Mouse (Mus musculus) neural tube, embryonic 13.5 days (tissue): ENCODE measurements around the gene Mgat4a. TPM values are rescaled to one million over a fixed set of nuclear protein-coding genes. Genes with fewer than 3 reads are reported as not detected.

ENCODE experiments used
- ATAC-seq: fragments of 200-750 bp; cut with Nextera tagmentation; 2 replicates; pipeline ENCODE4 v1.8.0; 2017; ENCODE audit warnings: low read depth, mild to moderate bottlenecking, moderate TSS enrichment, moderate library complexity
- H3K27ac ChIP-seq: fragments of 300-500 bp; sonication (generic); replicated peaks from 2 replicates; pipeline ENCODE4 v1.5.1; 2015; ENCODE audit warnings: moderate library complexity, mild to moderate bottlenecking, inconsistent platforms
- H3K27me3 ChIP-seq: fragments of 300-500 bp; sonication (generic); 2 replicates; pipeline ENCODE4 v1.6.1; 2015; ENCODE audit warnings: mild to moderate bottlenecking, inconsistent platforms
- H3K36me3 ChIP-seq: fragments of 300-500 bp; sonication (generic); 2 replicates; pipeline ENCODE4 v1.6.1; 2015; ENCODE audit warnings: mild to moderate bottlenecking, inconsistent platforms
- H3K4me1 ChIP-seq: fragments of 300-500 bp; sonication (generic); replicated peaks from 2 replicates; pipeline ENCODE4 v1.6.1; 2015; ENCODE audit warnings: inconsistent platforms
- H3K4me2 ChIP-seq: fragments of 300-500 bp; sonication (generic); 2 replicates; pipeline ENCODE4 v1.6.1; 2015; ENCODE audit warnings: inconsistent platforms, mild to moderate bottlenecking, moderate library complexity
- H3K4me3 ChIP-seq: fragments of 300-500 bp; sonication (generic); 2 replicates; pipeline ENCODE4 v1.5.1; 2015; ENCODE audit warnings: mild to moderate bottlenecking, inconsistent platforms
- H3K9ac ChIP-seq: fragments of 300-500 bp; sonication (generic); 2 replicates; pipeline ENCODE4 v1.6.1; 2015; ENCODE audit warnings: moderate library complexity, mild to moderate bottlenecking, inconsistent platforms
- H3K9me3 ChIP-seq: fragments of 300-500 bp; sonication (generic); 2 replicates; pipeline ENCODE4 v1.6.1; 2016; ENCODE audit warnings: inconsistent platforms
- WGBS: fragments of 180-500 bp; shearing (Covaris S2); methylation state at CpG from one replicate; pipeline ENCODE4 v1.1.7; 2015; 5-methylcytosine and 5-hydroxymethylcytosine counted together
- polyA plus RNA-seq: library from polyadenylated mRNA; unstranded; fragments of >200 nt; fragmentation: Nextera tagmentation; extraction: Ambion mirVana; gene quantifications from 2 replicates; pipeline ENCODE4 v1.2.1, GENCODE M21; 2015

Mgat4a gene
- polyA plus RNA-seq, 1 experiment from 2014 or later, result 7.1 TPM

DNA sequence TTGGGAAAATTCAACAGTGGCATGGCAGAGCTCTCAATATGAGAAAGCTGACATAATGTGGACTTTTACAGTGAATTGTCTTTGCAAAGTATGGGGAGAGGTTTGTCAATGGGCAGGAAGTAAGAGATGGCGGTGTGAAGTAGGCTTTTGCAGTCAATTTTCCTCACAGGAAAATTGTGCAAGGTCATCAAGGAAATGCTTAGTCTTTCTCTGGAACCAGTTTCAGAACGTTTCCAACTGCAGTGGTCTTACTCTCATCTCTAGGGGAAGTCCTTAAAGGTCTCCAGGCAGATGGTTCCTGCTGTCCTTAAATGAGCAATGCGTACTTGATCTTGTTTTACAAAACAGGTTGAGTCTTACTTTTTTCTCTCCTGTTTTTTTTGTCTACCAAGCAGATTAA is 53.8 kb downstream of the Mgat4a start:
- no peak overlapping the region for H3K27ac ChIP-seq
- no peak overlapping the region for H3K4me3 ChIP-seq
- no peak overlapping the region for H3K4me2 ChIP-seq
- H3K27me3 ChIP-seq, result 0 out of 2 replicates have a peak, but pooled peaks cover 3% of the 10 kb centered on the region
- no peak overlapping the region for H3K9ac ChIP-seq
- ATAC-seq, result no peak
- H3K36me3 ChIP-seq, result peaks cover 7% of the 10 kb centered on the region
- no peaks in the 10 kb centered on the region for H3K9me3 ChIP-seq
- 90% methylated on average over 3 of the region's 3 CpGs for WGBS
- H3K4me1 ChIP-seq, result no peaks in the 10 kb centered on the region

DNA sequence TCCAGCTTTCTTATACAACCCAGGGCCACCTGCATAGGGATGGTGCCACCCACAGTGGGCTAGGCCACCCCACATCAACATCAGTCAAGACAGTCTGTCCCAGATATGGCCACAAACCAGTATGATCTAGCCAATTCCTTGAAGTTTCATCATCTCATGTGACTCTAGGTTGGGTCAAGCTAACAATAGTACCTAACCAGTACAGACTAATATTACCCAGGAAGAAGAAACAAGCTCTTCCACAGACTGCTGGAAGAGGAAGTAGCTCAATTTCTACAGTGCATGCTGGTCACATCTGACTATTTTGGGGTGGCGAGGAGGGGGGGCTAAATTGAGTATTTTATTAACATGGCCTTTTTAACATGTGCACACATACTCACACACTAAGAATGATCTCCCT is 54.4 kb downstream of the Mgat4a start:
- Histone ChIP-seq H3K9me3 (no peaks in the 10 kb centered on the region), H3K36me3 (peaks cover 10% of the 10 kb centered on the region), H3K4me1 (no peaks in the 10 kb centered on the region), H3K4me3 (no peak overlapping the region), H3K27me3 (no peaks in the 10 kb centered on the region), H3K9ac (no peak overlapping the region), H3K4me2 (no peak overlapping the region), H3K27ac (no peak overlapping the region)
- ATAC-seq, result no peak
- WGBS, result 86% methylated on average over 1 of the region's 1 CpGs

- H3K27ac ChIP-seq, result no peak overlapping the region
- H3K4me3 ChIP-seq, result no peak overlapping the region
- H3K4me1 ChIP-seq, result no peaks in the 10 kb centered on the region
- no peak overlapping the region for H3K9ac ChIP-seq
- H3K4me2 ChIP-seq, result no peak overlapping the region
- H3K36me3 ChIP-seq, result peaks cover 10% of the 10 kb centered on the region
- no peaks in the 10 kb centered on the region for H3K27me3 ChIP-seq
- no peaks in the 10 kb centered on the region for H3K9me3 ChIP-seq
- ATAC-seq, result no peak
- WGBS, result 90% methylated on average over 4 of the region's 4 CpGs
Measured at GRCm38 (mm10) chr1:37484612-37485011, 56.2 kb downstream of the Mgat4a start.

- H3K9me3 ChIP-seq, result no peaks in the 10 kb centered on the region
- H3K4me3 ChIP-seq, result no peak overlapping the region
- WGBS, result 94% methylated on average over 2 of the region's 2 CpGs
- H3K27me3 ChIP-seq, result no peaks in the 10 kb centered on the region
- no peak overlapping the region for H3K4me2 ChIP-seq
- H3K36me3 ChIP-seq, result peaks cover 3% of the 10 kb centered on the region; the same call in 1 of the 2 replicates
- no peak overlapping the region for H3K27ac ChIP-seq
- no peak overlapping the region for H3K9ac ChIP-seq
- no peaks in the 10 kb centered on the region for H3K4me1 ChIP-seq
- no peak for ATAC-seq
Measured at GRCm38 (mm10) chr1:37481331-37481730, 59.5 kb downstream of the Mgat4a start.

- no peak overlapping the region for H3K27ac ChIP-seq
- H3K4me1 ChIP-seq, result no peaks in the 10 kb centered on the region
- peaks cover 3% of the 10 kb centered on the region; the same call in 1 of the 2 replicates for H3K36me3 ChIP-seq
- 85% methylated on average over 6 of the region's 6 CpGs for WGBS
- H3K9me3 ChIP-seq, result no peaks in the 10 kb centered on the region
- no peak overlapping the region for H3K9ac ChIP-seq
- no peak overlapping the region for H3K4me2 ChIP-seq
- no peaks in the 10 kb centered on the region for H3K27me3 ChIP-seq
- ATAC-seq, result no peak
- no peak overlapping the region for H3K4me3 ChIP-seq
Measured at GRCm38 (mm10) chr1:37480731-37481130, 60.1 kb downstream of the Mgat4a start.

- no peaks in the 10 kb centered on the region for H3K9me3 ChIP-seq
- no peak overlapping the region for H3K4me2 ChIP-seq
- no peak overlapping the region for H3K9ac ChIP-seq
- peaks cover 3% of the 10 kb centered on the region; the same call in 1 of the 2 replicates for H3K36me3 ChIP-seq
- H3K4me3 ChIP-seq, result no peak overlapping the region
- H3K27ac ChIP-seq, result no peak overlapping the region
- H3K27me3 ChIP-seq, result no peaks in the 10 kb centered on the region
- no peaks in the 10 kb centered on the region for H3K4me1 ChIP-seq
- 86% methylated on average over 8 of the region's 8 CpGs for WGBS
- ATAC-seq, result no peak
Measured at GRCm38 (mm10) chr1:37479759-37480158, 61.1 kb downstream of the Mgat4a start.

- no peak overlapping the region for H3K4me3 ChIP-seq
- peaks cover 3% of the 10 kb centered on the region; the same call in 1 of the 2 replicates for H3K36me3 ChIP-seq
- H3K4me2 ChIP-seq, result no peak overlapping the region
- H3K9me3 ChIP-seq, result no peaks in the 10 kb centered on the region
- 76% methylated on average over 9 of the region's 9 CpGs for WGBS
- H3K27me3 ChIP-seq, result no peaks in the 10 kb centered on the region
- ATAC-seq, result no peak
- no peaks in the 10 kb centered on the region for H3K4me1 ChIP-seq
- H3K9ac ChIP-seq, result no peak overlapping the region
- no peak overlapping the region for H3K27ac ChIP-seq
Measured at GRCm38 (mm10) chr1:37479074-37479473, 61.7 kb downstream of the Mgat4a start.

DNA sequence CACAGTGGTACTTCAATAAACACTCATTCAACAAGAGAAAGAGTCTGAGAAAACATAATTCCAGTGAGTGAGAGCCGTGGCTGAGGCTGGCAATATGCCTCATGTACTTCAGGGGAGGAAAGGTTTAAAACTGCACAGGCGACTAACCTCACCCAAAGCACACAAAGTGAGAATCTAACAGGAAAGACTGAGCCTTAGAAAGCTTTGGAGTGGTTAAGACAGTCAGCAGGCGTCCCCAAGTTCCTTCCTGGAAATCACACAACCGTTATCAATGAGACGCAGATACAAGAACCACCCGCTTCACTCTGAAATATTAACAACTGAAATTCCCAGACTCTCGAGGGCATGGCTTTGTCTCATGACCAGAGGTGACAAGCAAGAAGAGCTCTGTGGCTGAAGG is 62.4 kb downstream of the Mgat4a start:
- no peaks in the 10 kb centered on the region for H3K9me3 ChIP-seq
- H3K4me1 ChIP-seq, result no peaks in the 10 kb centered on the region
- no peak overlapping the region for H3K9ac ChIP-seq
- H3K4me2 ChIP-seq, result no peak overlapping the region
- H3K4me3 ChIP-seq, result no peak overlapping the region
- peaks cover 3% of the 10 kb centered on the region; the same call in 1 of the 2 replicates for H3K36me3 ChIP-seq
- no peaks in the 10 kb centered on the region for H3K27me3 ChIP-seq
- ATAC-seq, result no peak
- no peak overlapping the region for H3K27ac ChIP-seq
- WGBS, result 86% methylated on average over 7 of the region's 7 CpGs

- 82% methylated on average over 5 of the region's 5 CpGs for WGBS
- Histone ChIP-seq H3K9me3 (no peaks in the 10 kb centered on the region), H3K27me3 (no peaks in the 10 kb centered on the region), H3K27ac (no peak overlapping the region), H3K9ac (no peak overlapping the region), H3K4me3 (no peak overlapping the region), H3K4me1 (no peaks in the 10 kb centered on the region), H3K36me3 (peaks cover 3% of the 10 kb centered on the region; the same call in 1 of the 2 replicates), H3K4me2 (no peak overlapping the region)
- ATAC-seq, result no peak
Measured at GRCm38 (mm10) chr1:37477928-37478327, 62.9 kb downstream of the Mgat4a start.

DNA sequence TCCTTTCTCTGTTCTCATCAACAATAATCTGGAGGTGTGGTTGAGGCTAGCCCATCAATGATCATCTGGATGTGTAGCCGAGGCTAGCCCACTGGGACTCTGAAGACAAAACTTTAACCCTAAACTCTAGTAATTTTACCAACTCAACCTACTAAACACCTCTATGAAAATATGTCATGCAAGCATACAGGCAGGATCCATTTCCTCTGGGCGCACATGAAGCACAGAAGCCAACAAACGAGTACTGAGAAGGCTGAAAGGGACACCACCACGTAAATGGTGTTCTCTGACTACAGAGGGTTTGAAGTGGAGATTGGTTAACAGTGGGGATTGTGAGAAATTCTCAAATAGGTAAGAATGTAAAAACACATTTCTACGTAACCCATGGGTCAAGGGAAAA is 63.6 kb downstream of the Mgat4a start:
- no peak overlapping the region for H3K4me3 ChIP-seq
- H3K4me1 ChIP-seq, result no peaks in the 10 kb centered on the region
- 97% methylated on average over 5 of the region's 5 CpGs for WGBS
- no peaks in the 10 kb centered on the region for H3K9me3 ChIP-seq
- no peak overlapping the region for H3K4me2 ChIP-seq
- no peak overlapping the region for H3K27ac ChIP-seq
- ATAC-seq, result no peak
- 0 out of 2 replicates have a peak, but pooled peaks cover 3% of the 10 kb centered on the region for H3K36me3 ChIP-seq
- H3K9ac ChIP-seq, result no peak overlapping the region
- H3K27me3 ChIP-seq, result no peaks in the 10 kb centered on the region

GRCm38 (mm10) chr1:37475312-37475711 is 65.5 kb downstream of the Mgat4a start:
- no peaks in the 10 kb centered on the region for H3K4me1 ChIP-seq
- H3K4me2 ChIP-seq, result no peak overlapping the region
- H3K9me3 ChIP-seq, result no peaks in the 10 kb centered on the region
- H3K9ac ChIP-seq, result no peak overlapping the region
- ATAC-seq, result no peak
- no peak overlapping the region for H3K4me3 ChIP-seq
- 89% methylated on average over 3 of the region's 3 CpGs for WGBS
- no peaks in the 10 kb centered on the region for H3K36me3 ChIP-seq
- no peak overlapping the region for H3K27ac ChIP-seq
- no peaks in the 10 kb centered on the region for H3K27me3 ChIP-seq

DNA sequence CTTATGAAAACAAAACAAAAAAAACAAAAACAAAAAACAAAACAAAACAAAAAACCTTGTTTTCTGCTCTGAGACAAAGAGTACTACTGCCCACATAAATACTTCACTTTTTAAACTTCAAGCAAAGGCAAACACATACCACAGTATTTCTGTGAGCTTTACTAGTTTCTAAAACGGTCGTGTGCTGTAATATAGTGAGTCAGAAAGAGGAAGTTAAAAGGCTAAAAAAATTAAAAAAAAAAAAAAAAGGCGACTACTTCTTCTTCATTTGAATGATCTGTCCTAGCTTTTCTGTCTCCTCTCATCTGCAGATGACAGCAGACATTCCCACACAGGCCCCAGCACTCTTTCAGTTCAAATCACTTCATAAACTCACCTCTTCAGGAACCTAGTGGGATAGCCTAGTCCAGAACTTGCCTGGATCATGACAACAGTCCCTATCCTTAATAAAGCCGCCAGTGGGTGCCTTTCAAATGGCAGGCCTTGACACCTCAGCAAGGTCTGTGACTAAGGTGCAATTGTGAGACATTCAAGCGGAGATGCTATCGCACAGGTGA is 66.1 kb downstream of the Mgat4a start:
- no peaks in the 10 kb centered on the region for H3K4me1 ChIP-seq
- H3K27me3 ChIP-seq, result no peaks in the 10 kb centered on the region
- no peak overlapping the region for H3K4me2 ChIP-seq
- no peaks in the 10 kb centered on the region for H3K36me3 ChIP-seq
- WGBS, result 92% methylated on average over 6 of the region's 6 CpGs
- H3K9ac ChIP-seq, result no peak overlapping the region
- no peak overlapping the region for H3K27ac ChIP-seq
- no peak for ATAC-seq
- no peak overlapping the region for H3K4me3 ChIP-seq
- H3K9me3 ChIP-seq, result no peaks in the 10 kb centered on the region

DNA sequence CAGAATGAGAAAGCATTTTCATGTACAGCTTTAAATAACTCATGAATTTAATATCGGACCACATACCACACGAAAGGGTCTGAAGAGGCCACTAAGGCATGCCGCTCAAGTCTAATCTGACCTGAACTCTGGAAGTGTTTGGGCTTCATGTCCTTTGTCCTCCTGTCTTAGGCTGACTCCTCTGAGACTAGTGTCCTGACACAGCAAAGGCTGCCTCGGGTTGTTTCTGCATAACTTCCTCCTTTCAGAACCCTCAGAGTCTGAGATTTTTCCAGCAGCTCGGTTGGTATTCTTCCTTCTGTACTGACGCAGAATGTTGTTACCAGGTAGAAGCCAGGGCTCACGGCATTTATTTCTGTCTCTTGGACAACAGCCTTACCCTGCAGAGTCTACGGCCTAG is 66.8 kb downstream of the Mgat4a start:
- Histone ChIP-seq H3K4me2 (no peak overlapping the region), H3K27ac (no peak overlapping the region), H3K4me1 (no peaks in the 10 kb centered on the region), H3K9ac (no peak overlapping the region), H3K9me3 (no peaks in the 10 kb centered on the region), H3K4me3 (no peak overlapping the region), H3K27me3 (no peaks in the 10 kb centered on the region), H3K36me3 (no peaks in the 10 kb centered on the region)
- ATAC-seq, result no peak
- WGBS, result 85% methylated on average over 8 of the region's 8 CpGs
